Mouse (Mus musculus): ENCODE results near the gene Abca1. TPM values are rescaled to one million over a fixed set of nuclear protein-coding genes. Genes with fewer than 3 reads are reported as not detected.
A peak's percentile ranks its signal among the peaks of the same experiment; 100 is the strongest.

Gene Abca1
- total and polyA plus RNA-seq, 2 experiments from 2014 or later: 8.8 to 43.5 TPM

DNA sequence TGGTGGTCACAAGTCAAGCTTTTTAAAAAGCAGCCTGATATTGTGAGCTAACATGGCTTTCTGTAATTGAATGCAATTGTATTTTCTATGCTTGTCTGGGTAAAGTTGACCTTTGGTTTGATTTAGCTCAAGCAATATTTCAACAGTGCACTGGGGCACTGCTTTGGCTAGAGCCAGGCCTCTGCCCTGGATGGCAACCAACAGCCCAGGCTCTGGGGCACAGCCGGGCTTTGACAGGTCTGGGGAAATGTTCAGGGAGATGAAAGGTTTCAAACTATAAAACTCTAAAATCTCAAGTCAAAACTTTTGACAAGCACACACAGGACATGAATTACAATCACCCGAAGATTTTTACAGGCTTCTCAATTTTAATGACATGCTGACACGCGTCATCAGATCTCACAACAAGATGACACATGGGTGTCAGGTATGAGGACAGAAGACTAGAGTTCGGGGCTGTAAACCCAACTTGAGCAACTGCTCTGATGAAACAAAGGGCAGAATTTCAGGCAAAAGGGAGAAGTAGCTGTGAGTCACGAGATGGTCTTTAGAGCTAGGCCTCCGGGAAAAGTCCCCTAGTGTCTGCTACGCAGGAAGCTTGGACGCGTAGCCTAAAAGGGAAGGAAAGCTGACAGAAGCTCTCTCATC lies 39.5 kb downstream of the Abca1 start:
- ATAC-seq (no peak), DNase-seq (ENCODE audit: low spot score) (peak; percentile 10)
- H3K27me3 ChIP-seq (ENCODE audit: insufficient read depth, low read length): no peaks in the 10 kb centered on the region
- no peak overlapping the region for H3K4me2 ChIP-seq (ENCODE audit: low read depth, low read length)
- no peak overlapping the region for H3K27ac ChIP-seq
- H3K9me3 ChIP-seq (ENCODE audit: low read length): no peaks in the 10 kb centered on the region
- 73% methylated on average over 10 of the region's 10 CpGs for WGBS
- no peak overlapping the region for H3K4me3 ChIP-seq (ENCODE audit: low read length)
- no peaks in the 10 kb centered on the region for H3K36me3 ChIP-seq (ENCODE audit: insufficient read depth, low read length)
- no peak overlapping the region for H3K9ac ChIP-seq (replicated peaks; ENCODE audit: low read length)
- H3K4me1 ChIP-seq (ENCODE audit: insufficient read depth, low read length): no peaks in the 10 kb centered on the region
- TF ChIP-seq CTCF (IDR thresholded peaks at IDR 0.05; ENCODE audit: low read depth): no peak

DNA sequence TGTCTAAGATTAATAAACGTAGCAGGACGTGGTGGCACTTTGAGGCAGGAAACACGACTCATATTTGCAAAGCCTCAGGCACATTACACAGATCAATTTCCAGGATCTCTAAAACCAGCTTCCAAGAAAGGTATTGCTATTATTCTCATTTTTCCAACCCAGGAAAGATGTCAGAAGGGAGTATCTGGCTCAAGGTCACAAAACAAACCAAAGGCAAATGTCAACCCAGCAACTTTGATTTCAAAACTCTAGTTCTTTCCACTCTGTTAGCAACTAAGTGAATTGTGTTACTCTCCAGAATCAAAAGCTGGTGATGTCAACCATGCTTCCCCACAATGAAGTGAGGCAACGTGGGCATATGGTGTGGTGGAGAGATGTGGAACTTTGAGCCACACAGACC lies 41.1 kb downstream of the Abca1 start:
- no peak overlapping the region for H3K4me2 ChIP-seq (ENCODE audit: low read depth, low read length)
- WGBS: 74% methylated on average over 4 of the region's 4 CpGs
- no peaks in the 10 kb centered on the region for H3K27me3 ChIP-seq (ENCODE audit: insufficient read depth, low read length)
- H3K9me3 ChIP-seq (ENCODE audit: low read length): no peaks in the 10 kb centered on the region
- no peak for DNase-seq (ENCODE audit: low spot score)
- H3K4me1 ChIP-seq (ENCODE audit: insufficient read depth, low read length): no peaks in the 10 kb centered on the region
- TF ChIP-seq CTCF (IDR thresholded peaks at IDR 0.05; ENCODE audit: low read depth): no peak
- H3K36me3 ChIP-seq (ENCODE audit: insufficient read depth, low read length): no peaks in the 10 kb centered on the region
- H3K9ac ChIP-seq (replicated peaks; ENCODE audit: low read length): no peak overlapping the region
- ATAC-seq: no peak
- H3K27ac ChIP-seq: no peak overlapping the region
- H3K4me3 ChIP-seq (ENCODE audit: low read length): no peak overlapping the region

DNA sequence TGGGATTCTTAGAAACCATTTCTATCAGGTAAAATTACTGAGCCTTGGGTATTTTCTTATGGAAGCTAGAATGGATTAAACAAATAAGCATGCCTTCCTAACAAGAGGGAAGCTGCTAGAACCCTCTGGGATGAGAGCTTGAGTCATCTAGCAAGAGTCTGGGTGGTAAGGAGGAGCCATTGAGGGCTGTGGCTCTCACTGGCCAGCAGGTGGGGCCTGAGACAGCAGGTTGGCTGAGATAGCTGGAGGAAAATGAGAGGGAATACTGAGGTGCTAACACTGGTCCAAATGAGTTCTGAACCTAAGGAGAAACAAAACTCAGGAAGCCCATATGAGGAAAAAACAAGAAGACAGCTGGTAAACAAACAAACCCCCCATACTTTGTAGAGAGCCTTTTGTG lies 42.1 kb downstream of the Abca1 start:
- no peak overlapping the region for H3K27ac ChIP-seq
- no peaks in the 10 kb centered on the region for H3K9me3 ChIP-seq (ENCODE audit: low read length)
- no peak overlapping the region for H3K9ac ChIP-seq (replicated peaks; ENCODE audit: low read length)
- TF ChIP-seq CTCF (IDR thresholded peaks at IDR 0.05; ENCODE audit: low read depth): peak; percentile 61
- H3K27me3 ChIP-seq (ENCODE audit: insufficient read depth, low read length): no peaks in the 10 kb centered on the region
- no peak for DNase-seq (ENCODE audit: low spot score)
- no peak overlapping the region for H3K4me2 ChIP-seq (ENCODE audit: low read depth, low read length)
- no peaks in the 10 kb centered on the region for H3K4me1 ChIP-seq (ENCODE audit: insufficient read depth, low read length)
- ATAC-seq: no peak
- no peak overlapping the region for H3K4me3 ChIP-seq (ENCODE audit: low read length)
- H3K36me3 ChIP-seq (ENCODE audit: insufficient read depth, low read length): no peaks in the 10 kb centered on the region

DNA sequence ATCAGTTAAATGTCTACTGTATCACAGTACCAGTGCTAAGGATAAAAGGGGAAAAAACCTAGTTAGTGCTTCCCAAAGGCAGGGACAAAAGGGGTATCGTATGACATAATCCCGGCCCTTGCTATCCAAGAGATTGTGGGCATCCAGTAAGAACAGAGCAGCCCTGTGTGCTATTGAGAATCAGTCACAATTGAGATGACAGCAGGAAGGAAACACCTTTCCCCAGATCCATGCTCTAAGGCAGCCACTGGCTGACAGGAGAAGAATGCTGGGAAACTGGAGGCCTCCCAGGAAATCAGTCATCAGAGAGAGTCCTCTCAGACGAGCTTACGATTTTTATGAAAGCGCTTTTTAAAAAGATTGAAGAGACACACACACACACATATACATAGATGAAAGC lies 42.6 kb downstream of the Abca1 start:
- Histone ChIP-seq H3K36me3 (ENCODE audit: insufficient read depth, low read length) (no peaks in the 10 kb centered on the region), H3K9ac (replicated peaks; ENCODE audit: low read length) (no peak overlapping the region), H3K9me3 (ENCODE audit: low read length) (no peaks in the 10 kb centered on the region), H3K4me1 (ENCODE audit: insufficient read depth, low read length) (no peaks in the 10 kb centered on the region), H3K27me3 (ENCODE audit: insufficient read depth, low read length) (no peaks in the 10 kb centered on the region), H3K4me3 (ENCODE audit: low read length) (no peak overlapping the region), H3K27ac (no peak overlapping the region), H3K4me2 (ENCODE audit: low read depth, low read length) (no peak overlapping the region)
- DNase-seq (ENCODE audit: low spot score): no peak
- no peak for ATAC-seq
- 68% methylated on average over 5 of the region's 5 CpGs for WGBS
- no peak for TF ChIP-seq CTCF (IDR thresholded peaks at IDR 0.05; ENCODE audit: low read depth)

DNA sequence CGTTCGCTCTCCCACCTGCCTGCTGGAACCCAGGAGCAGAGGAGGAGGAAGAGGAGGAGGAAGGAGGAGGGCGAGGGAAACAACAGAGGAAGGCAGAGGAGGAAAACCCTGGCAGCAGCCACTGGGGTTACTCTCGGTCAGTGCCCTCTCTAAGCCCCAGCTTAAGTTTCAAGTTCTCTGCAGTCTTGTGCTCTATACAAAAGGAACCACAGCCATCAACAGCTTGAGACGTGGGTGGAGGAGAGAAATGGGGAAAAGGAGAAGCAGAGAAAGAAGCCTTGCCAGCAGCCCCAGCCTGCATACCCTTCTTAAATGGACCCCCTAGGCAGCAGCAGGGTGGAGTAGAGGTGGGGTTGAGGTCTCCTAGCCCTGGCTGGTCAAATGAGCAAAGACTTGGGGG lies 43.8 kb downstream of the Abca1 start:
- Histone ChIP-seq H3K4me1 (ENCODE audit: insufficient read depth, low read length) (no peaks in the 10 kb centered on the region), H3K4me3 (ENCODE audit: low read length) (no peak overlapping the region), H3K27me3 (ENCODE audit: insufficient read depth, low read length) (no peaks in the 10 kb centered on the region), H3K27ac (peak overlapping the region; percentile 13; the same call in 1 of the 2 replicates), H3K9ac (replicated peaks; ENCODE audit: low read length) (no peak overlapping the region), H3K9me3 (ENCODE audit: low read length) (no peaks in the 10 kb centered on the region), H3K4me2 (ENCODE audit: low read depth, low read length) (no peak overlapping the region), H3K36me3 (ENCODE audit: insufficient read depth, low read length) (no peaks in the 10 kb centered on the region)
- peak; percentile 69; the same call in 1 of the 2 replicates for ATAC-seq
- WGBS: 12% methylated on average over 2 of the region's 5 CpGs
- peak; percentile 28 for DNase-seq (ENCODE audit: low spot score)
- no peak for TF ChIP-seq CTCF (IDR thresholded peaks at IDR 0.05; ENCODE audit: low read depth)

DNA sequence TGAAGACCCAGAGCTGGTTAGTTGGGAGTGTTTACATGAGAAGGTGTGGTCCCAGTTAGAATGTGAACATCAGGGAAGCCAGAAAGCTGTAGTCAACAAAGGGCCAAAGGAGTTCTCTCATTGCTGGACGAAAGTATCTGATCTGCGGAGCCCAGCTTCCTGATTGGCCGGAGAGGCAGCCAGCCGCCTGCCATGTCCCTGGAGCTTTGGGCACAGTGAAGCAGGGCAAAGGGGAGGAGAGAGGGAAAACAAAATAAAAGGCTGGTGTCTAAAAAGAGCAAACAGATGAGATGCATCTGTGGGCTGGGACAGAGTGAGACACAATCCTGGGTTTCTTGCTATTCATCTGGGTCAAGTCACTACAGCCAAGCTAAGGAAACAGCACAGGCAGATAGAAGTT lies 44.3 kb downstream of the Abca1 start:
- DNase-seq (ENCODE audit: low spot score): peak; percentile 30
- no peak overlapping the region for H3K4me3 ChIP-seq (ENCODE audit: low read length)
- H3K36me3 ChIP-seq (ENCODE audit: insufficient read depth, low read length): no peaks in the 10 kb centered on the region
- ATAC-seq: peak; percentile 59
- no peaks in the 10 kb centered on the region for H3K4me1 ChIP-seq (ENCODE audit: insufficient read depth, low read length)
- no peaks in the 10 kb centered on the region for H3K27me3 ChIP-seq (ENCODE audit: insufficient read depth, low read length)
- TF ChIP-seq CTCF (IDR thresholded peaks at IDR 0.05; ENCODE audit: low read depth): no peak
- H3K27ac ChIP-seq: no peak overlapping the region
- no peaks in the 10 kb centered on the region for H3K9me3 ChIP-seq (ENCODE audit: low read length)
- no peak overlapping the region for H3K4me2 ChIP-seq (ENCODE audit: low read depth, low read length)
- no peak overlapping the region for H3K9ac ChIP-seq (replicated peaks; ENCODE audit: low read length)
- WGBS: 35% methylated on average over 4 of the region's 4 CpGs

DNA sequence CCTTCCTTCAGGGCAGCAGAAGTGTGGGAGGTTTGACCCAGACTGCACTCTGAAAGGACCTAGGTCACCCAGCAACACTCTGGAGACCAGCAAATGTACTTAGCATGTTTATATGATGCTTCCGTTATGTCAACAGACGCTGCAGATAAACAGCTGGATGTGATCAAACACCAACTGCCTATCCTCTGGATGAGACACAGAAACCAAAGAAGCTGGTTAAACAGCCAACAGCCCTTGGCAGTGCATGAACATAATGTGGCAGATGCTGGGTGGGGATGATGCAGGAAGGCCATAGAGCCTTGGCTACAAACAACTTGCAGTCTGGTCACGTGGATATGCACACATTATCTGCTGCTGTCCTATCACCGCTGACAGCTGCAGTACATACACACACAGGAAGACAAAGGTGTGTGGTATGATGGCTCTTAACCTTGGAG lies 47.8 kb downstream of the Abca1 start:
- Histone ChIP-seq H3K27ac (no peak overlapping the region), H3K4me3 (ENCODE audit: low read length) (no peak overlapping the region), H3K27me3 (ENCODE audit: insufficient read depth, low read length) (no peaks in the 10 kb centered on the region), H3K4me2 (ENCODE audit: low read depth, low read length) (no peak overlapping the region), H3K36me3 (ENCODE audit: insufficient read depth, low read length) (no peaks in the 10 kb centered on the region), H3K4me1 (ENCODE audit: insufficient read depth, low read length) (no peaks in the 10 kb centered on the region), H3K9ac (replicated peaks; ENCODE audit: low read length) (no peak overlapping the region), H3K9me3 (ENCODE audit: low read length) (no peaks in the 10 kb centered on the region)
- ATAC-seq (no peak), DNase-seq (ENCODE audit: low spot score) (no peak)
- no peak for TF ChIP-seq CTCF (IDR thresholded peaks at IDR 0.05; ENCODE audit: low read depth)
- WGBS: 72% methylated on average over 4 of the region's 4 CpGs

All from hindbrain, postnatal 0 days (tissue).